Mouse (Mus musculus) central nervous system, embryonic 11.5 days (tissue): ENCODE data around the gene Tubb4a. TPM values are rescaled to one million over a fixed set of nuclear protein-coding genes. Genes with fewer than 3 reads are reported as not detected.

Experiments
- polyA plus RNA-seq: library from polyadenylated mRNA; depleted of rRNA; stranded (reverse); fragments of >200 nt; gene quantifications from 2 replicates; pipeline ENCODE4 v1.2.3, GENCODE M21; 2012; rRNA removed

The Tubb4a gene
- 70.7 and 72.5 TPM in 2 replicates for polyA plus RNA-seq

DNA sequence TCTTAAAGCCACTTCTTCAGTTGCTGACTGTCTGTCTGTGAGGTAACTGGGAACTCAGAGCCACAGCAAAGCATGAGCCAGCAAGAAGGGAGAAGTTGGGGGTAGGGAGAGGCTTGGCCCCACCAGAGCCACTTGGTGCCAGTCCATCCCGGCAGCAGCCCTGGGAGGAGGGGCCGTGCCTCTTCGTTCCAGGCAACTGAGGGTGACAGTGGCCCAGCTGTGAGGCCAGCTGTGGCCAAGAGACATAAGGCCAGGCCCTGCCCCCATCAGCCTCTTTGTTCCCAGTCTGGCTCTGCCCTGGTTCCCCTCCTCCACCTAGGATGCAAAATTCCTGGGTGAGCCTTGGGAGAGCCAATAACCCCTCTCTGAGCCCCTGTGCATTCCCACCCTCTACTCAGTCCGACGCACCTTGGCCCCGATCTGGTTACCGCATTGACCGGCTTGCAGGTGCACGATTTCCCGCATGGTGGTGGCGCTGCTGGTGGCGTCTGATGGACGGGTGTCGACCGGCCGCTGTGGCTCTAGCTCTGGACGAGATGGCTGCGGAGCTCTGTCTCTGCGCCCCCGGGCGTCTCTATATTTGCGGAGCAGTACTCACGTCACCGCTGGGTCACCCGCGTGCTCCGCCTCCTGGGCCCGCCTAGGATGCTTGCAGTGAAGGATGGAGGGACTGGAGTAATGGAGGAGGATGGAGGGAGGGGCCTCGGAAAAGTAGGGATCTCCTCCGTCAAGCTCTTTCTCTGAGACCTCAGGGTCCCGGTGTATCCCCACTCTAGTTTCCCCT is at the start of gene Tubb4a:
TSS of gene Tubb4a (minus strand) at position 734 of the 784 bp plus-strand sequence.

DNA sequence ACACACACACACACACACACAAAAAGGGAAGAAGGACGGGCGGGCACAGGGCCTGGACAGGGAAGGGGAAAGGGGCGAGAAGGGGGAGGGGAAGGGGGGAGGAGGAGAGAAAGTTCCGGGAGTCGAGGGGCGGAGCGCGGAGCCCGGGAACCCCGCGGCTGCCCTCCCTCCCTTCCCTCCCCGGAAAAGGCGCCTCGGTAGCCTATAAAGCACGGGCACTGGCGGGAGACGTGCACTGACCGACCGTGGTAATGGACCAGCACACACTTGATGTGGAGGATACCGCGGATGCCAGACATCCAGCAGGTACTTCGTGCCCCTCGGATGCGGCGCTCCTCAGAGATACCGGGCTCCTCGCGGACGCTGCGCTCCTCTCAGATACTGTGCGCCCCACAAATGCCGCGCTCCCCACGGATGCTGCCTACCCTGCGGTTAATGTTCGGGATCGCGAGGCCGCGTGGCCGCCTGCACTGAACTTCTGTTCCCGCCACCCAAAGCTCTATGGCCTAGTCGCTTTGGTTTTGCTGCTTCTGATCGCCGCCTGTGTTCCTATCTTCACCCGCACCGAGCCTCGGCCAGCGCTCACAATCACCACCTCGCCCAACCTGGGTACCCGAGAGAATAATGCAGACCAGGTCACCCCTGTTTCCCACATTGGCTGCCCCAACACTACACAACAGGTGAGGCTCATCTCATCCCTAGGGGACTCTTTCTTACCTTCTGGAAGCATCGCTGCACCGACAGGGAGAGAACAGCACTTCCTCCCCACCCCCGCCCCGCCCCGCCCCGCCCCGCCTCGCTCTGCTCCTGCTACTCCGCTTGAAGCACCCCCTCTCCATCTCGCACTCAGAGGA is 17.8 kb upstream of the Tubb4a start, which contains the start of gene Tnfsf9:
TSS of gene Tnfsf9 (plus strand) at position 145 of the 854 bp plus-strand sequence.

DNA sequence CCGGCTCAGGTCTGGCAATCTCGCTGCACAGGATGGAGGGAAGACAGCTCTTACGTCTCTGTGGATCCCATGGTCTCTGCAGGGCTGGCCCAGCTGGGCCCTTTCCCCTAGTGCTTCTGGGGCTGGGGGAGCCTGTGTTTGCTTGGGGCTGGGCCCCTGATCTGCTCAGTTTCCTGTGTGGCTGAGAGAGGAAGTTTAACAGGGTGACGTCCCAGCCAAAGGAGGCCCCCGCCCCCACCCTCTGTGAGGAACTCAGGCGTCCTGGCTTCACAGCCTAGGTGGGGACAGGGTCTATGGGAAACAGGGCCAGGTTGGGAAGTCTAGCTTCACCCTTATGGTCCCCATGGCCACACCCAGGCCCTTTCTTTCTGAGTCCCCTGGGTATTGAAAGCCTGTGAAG is 9.2 kb downstream of the Tubb4a start, which contains the start of gene Dennd1c:
TSS of gene Dennd1c (minus strand) at position 179 of the 400 bp plus-strand sequence.

DNA sequence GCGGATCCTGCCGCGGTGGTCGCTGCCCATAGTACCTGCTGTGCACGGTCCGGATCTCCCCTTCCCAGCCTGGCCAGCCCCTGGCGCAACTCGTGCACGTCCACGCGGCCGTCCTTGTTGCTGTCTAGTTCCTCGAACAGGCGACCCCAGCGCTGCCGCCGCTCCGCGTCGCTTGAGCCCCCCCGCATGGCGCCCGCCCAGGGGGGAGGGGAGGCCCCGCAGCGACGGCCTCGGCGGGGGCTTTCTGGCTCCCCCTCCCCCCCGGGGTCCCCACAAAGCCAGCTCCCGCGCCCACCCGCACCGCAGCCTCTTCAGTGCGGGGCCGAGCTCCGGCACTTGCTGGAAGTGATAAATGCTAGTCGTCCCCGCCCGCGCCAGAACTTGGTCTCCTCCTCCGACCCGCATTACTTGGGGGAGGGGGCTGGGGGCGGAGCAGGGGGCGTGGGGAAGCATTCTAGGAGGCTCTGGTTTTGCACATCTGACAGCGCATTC is 28.1 kb downstream of the Tubb4a start, which contains the start of gene Slc25a23:
TSS of gene Slc25a23 (minus strand) at position 378 of the 492 bp plus-strand sequence.

DNA sequence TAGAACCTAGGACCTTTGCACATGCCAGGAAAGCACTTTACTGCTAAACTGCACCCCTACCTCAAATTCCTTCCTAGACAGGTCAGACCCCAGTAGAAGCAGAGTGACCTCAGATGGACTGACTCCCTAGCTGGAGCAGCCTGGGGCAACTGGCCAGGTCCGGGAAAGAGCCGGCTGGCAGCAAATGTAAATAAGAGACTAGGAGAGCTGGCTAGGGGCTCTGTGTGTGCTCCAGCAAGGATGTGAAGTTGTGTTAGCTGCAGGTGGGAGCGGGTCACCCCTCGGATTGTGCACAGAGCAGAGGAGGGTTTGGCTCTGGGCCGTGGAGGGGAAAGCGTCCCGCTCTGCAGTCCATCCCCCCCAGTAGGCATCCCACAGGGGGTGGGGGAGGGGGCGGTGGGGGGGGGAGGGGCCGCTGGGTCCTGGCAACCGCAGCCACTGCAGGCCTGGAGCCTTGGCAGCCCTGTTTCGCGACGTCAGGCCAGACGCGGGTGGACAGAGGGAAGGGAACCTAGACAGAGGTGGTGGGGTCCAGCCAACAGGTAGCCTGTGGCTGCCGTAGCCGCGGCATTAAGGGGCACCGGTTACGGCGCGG is 28.6 kb downstream of the Tubb4a start, which contains the start of gene Crb3:
TSS of gene Crb3 (plus strand) at position 215 of the 595 bp plus-strand sequence.

DNA sequence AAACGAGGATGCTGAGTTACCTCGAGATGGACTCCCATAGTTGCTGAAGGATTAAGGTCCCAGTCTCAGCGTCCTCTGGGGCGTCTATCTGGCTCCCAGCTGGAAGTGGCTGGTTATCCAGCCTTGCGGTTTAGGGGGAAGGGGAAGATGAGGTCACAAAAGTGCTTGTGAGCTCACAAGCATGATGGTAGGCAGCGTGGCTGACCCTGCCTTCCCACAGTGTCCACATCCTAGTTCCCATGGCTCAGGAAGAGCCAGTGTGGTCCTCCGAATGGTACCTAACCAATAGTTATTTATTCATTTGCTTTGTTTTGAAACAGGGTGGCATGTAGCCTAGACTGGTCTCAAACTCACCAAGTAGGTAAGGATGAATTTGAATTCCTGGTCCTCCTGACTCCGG is 46.0 kb downstream of the Tubb4a start, which contains the start of gene Slc25a41:
TSS of gene Slc25a41 (minus strand) at position 101 of the 400 bp plus-strand sequence.

DNA sequence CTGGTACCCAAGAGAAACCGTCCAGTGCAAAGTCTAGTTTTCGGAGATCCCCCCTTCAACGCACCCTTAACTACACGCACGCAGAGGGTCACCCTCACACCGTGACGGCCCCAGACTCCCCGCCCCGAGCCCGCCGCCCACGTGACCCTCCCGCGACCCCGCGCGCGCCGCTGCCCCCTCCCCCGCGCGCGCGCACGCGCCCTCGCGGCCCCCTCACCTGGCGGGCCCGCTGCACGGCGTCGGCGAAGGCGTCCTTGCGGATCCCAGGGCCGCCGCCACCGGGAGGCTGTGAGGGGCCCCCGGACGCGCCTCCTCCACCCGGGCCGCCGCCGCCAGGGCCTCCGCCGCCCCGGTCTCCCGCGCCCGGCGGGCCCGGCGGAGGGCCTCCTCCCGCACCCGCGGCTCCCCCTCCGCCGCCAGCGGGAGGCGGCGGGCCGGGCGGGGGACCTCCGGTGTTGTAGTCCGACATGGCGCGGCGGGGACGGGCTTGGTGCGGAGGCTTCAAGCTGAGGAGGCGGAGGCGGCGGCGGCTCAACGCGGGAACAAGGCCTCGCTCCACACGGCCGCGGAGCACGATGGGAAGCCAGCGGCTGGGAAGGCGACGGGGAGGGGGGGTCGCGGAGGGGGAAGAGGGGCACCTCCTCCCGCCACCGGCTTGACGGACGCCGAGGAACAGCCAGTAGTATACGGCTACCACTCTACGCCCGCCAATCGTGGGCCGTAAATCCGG is 56.5 kb downstream of the Tubb4a start, which contains the start of gene Khsrp:
TSS of gene Khsrp (minus strand) at position 592 of the 730 bp plus-strand sequence.

Other genes starting within 250 kb of the Tubb4a start
- gene Acsbg2, start 213.3 kb downstream of the Tubb4a start, polyA plus RNA-seq: not detected in 2 replicates
- 0.04 TPM in 1 of 2 replicates, not detected in the other for gene 1700061G19Rik, start 212.3 kb downstream of the Tubb4a start, polyA plus RNA-seq
- 95.9 and 103 TPM in 2 replicates for gene Mllt1, start 152.4 kb downstream of the Tubb4a start, polyA plus RNA-seq
- not detected in 2 replicates for gene Acer1, start 105.7 kb downstream of the Tubb4a start, polyA plus RNA-seq
- gene Clpp, start 97.5 kb downstream of the Tubb4a start, polyA plus RNA-seq: 96.5 and 130 TPM in 2 replicates
- gene Alkbh7, start 90.4 kb downstream of the Tubb4a start, polyA plus RNA-seq: 22.3 and 23.3 TPM in 2 replicates
- 0.17 TPM in 1 of 2 replicates, not detected in the other for gene Pspn, start 87.8 kb downstream of the Tubb4a start, polyA plus RNA-seq
- 82.8 and 142 TPM in 2 replicates for gene Gtf2f1, start 76.5 kb downstream of the Tubb4a start, polyA plus RNA-seq
- 0.05 and 0.08 TPM in 2 replicates for gene Gm17949, start 76.3 kb downstream of the Tubb4a start, polyA plus RNA-seq
- gene Khsrp, start 56.3 kb downstream of the Tubb4a start, polyA plus RNA-seq: 132 and 136 TPM in 2 replicates
- gene Slc25a41, start 46.1 kb downstream of the Tubb4a start, polyA plus RNA-seq: not detected in 2 replicates
- gene Crb3, start 28.7 kb downstream of the Tubb4a start, polyA plus RNA-seq: 0.85 and 1.8 TPM in 2 replicates
- 28.0 and 35.7 TPM in 2 replicates for gene Slc25a23, start 27.9 kb downstream of the Tubb4a start, polyA plus RNA-seq
- gene Dennd1c, start 9.3 kb downstream of the Tubb4a start, polyA plus RNA-seq: 3.9 and 5.1 TPM in 2 replicates
- 6.2 and 6.5 TPM in 2 replicates for gene Tnfsf9, start 17.5 kb upstream of the Tubb4a start, polyA plus RNA-seq
- gene Cd70, start 62.0 kb upstream of the Tubb4a start, polyA plus RNA-seq: 0.20 and 0.22 TPM in 2 replicates
- 0.35 TPM in 2 replicates for gene Tnfsf14, start 106.4 kb upstream of the Tubb4a start, polyA plus RNA-seq
- gene C3, start 140.4 kb upstream of the Tubb4a start, polyA plus RNA-seq: 2.6 and 3.3 TPM in 2 replicates
- 14.1 and 20.4 TPM in 2 replicates for gene Gpr108, start 160.7 kb upstream of the Tubb4a start, polyA plus RNA-seq
- 28.3 and 33.5 TPM in 2 replicates for gene Trip10, start 161.7 kb upstream of the Tubb4a start, polyA plus RNA-seq
- gene Vav1, start 191.3 kb upstream of the Tubb4a start, polyA plus RNA-seq: 1.7 and 2.3 TPM in 2 replicates